Mouse (Mus musculus) sigmoid colon, adult 10 weeks (tissue): ENCODE results near the gene Gpx4. TPM values are rescaled to one million over a fixed set of nuclear protein-coding genes. Genes with fewer than 3 reads are reported as not detected.

Source experiments
- polyA plus RNA-seq: library from polyadenylated mRNA; stranded (reverse); fragments of 350-450 nt; fragmentation: Illumina TruSeq; extraction: RNeasy Lipid Tissue Mini Kit (QIAGEN cat#74804); gene quantifications from one replicate; pipeline ENCODE4 v1.2.3, GENCODE M21; 2014; ENCODE audit warnings: low read depth, low replicate concordance

Gpx4 gene
- polyA plus RNA-seq, result 21.4 TPM

GRCm38 (mm10) chr10:80047041-80047565 lies at the start of gene Gpx4:
TSS of gene Gpx4 (plus strand) at chr10:80047166.

GRCm38 (mm10) chr10:80016511-80016910 lies 30.5 kb upstream of the Gpx4 start, which contains the start of gene Arhgap45:
TSS of gene Arhgap45 (plus strand) at chr10:80016653.

GRCm38 (mm10) chr10:80039559-80039979 lies 7.4 kb upstream of the Gpx4 start, which contains the start of gene Polr2e:
TSS of gene Polr2e (minus strand) at chr10:80039795.

GRCm38 (mm10) chr10:80105460-80105859 lies 58.5 kb downstream of the Gpx4 start, which contains the start of gene Sbno2:
TSS of gene Sbno2 (minus strand) at chr10:80105571.

Other genes starting within 250 kb of the Gpx4 start
- gene Misp, start 226.2 kb upstream of the Gpx4 start, polyA plus RNA-seq, result 12.8 TPM
- gene Ptbp1, start 192.7 kb upstream of the Gpx4 start, polyA plus RNA-seq, result 91.3 TPM
- gene Prtn3, start 172.7 kb upstream of the Gpx4 start, polyA plus RNA-seq, result not detected
- gene Plppr3, start 172.5 kb upstream of the Gpx4 start, polyA plus RNA-seq, result not detected
- not detected for gene Elane, start 160.9 kb upstream of the Gpx4 start, polyA plus RNA-seq
- gene Cfd, start 156.3 kb upstream of the Gpx4 start, polyA plus RNA-seq, result 0.88 TPM
- 0.19 TPM for gene Med16, start 138.2 kb upstream of the Gpx4 start, polyA plus RNA-seq
- gene Gm26602, start 136.3 kb upstream of the Gpx4 start, polyA plus RNA-seq, result not detected
- gene Kiss1r, start 130.2 kb upstream of the Gpx4 start, polyA plus RNA-seq, result 0.35 TPM
- 21.3 TPM for gene R3hdm4, start 126.0 kb upstream of the Gpx4 start, polyA plus RNA-seq
- 2.5 TPM for gene Arid3a, start 120.1 kb upstream of the Gpx4 start, polyA plus RNA-seq
- gene Wdr18, start 87.0 kb upstream of the Gpx4 start, polyA plus RNA-seq, result 0.79 TPM
- gene Grin3b, start 76.5 kb upstream of the Gpx4 start, polyA plus RNA-seq, result not detected
- 0.22 TPM for gene Tmem259, start 62.8 kb upstream of the Gpx4 start, polyA plus RNA-seq
- gene Cnn2, start 58.6 kb upstream of the Gpx4 start, polyA plus RNA-seq, result 4.2 TPM
- 0.41 TPM for gene Abca7, start 50.7 kb upstream of the Gpx4 start, polyA plus RNA-seq
- not detected for gene Arhgap45, start 30.5 kb upstream of the Gpx4 start, polyA plus RNA-seq
- gene Polr2e, start 7.4 kb upstream of the Gpx4 start, polyA plus RNA-seq, result 0.63 TPM
- 1.6 TPM for gene Sbno2, start 58.4 kb downstream of the Gpx4 start, polyA plus RNA-seq
- gene Stk11, start 68.6 kb downstream of the Gpx4 start, polyA plus RNA-seq, result 6.7 TPM
- gene Atp5d, start 91.5 kb downstream of the Gpx4 start, polyA plus RNA-seq, result 0.50 TPM
- gene Cbarp, start 93.7 kb downstream of the Gpx4 start, polyA plus RNA-seq, result not detected
- gene Midn, start 101.1 kb downstream of the Gpx4 start, polyA plus RNA-seq, result 13.1 TPM
- gene Cirbp, start 118.8 kb downstream of the Gpx4 start, polyA plus RNA-seq, result 23.0 TPM
- not detected for gene 1600002K03Rik, start 125.8 kb downstream of the Gpx4 start, polyA plus RNA-seq
- gene Efna2, start 132.3 kb downstream of the Gpx4 start, polyA plus RNA-seq, result 0.79 TPM
- 4.9 TPM for gene Mum1, start 179.3 kb downstream of the Gpx4 start, polyA plus RNA-seq
- gene Ndufs7, start 202.0 kb downstream of the Gpx4 start, polyA plus RNA-seq, result 12.8 TPM
- not detected for gene Gamt, start 213.8 kb downstream of the Gpx4 start, polyA plus RNA-seq
- gene Dazap1, start 214.3 kb downstream of the Gpx4 start, polyA plus RNA-seq, result 27.3 TPM
- 2.1 TPM for gene Rps15, start 245.3 kb downstream of the Gpx4 start, polyA plus RNA-seq
- gene Apc2, start 248.8 kb downstream of the Gpx4 start, polyA plus RNA-seq, result not detected